Mouse (Mus musculus): ENCODE measurements around the gene Slc34a2.

Slc34a2 gene

GRCm38 (mm10) chr5:53025276-53025973, 12.5 kb upstream of the Slc34a2 start:
- DNase-seq (ENCODE audit: low read depth) = no peak

GRCm38 (mm10) chr5:53031346-53031745, 6.5 kb upstream of the Slc34a2 start:
- DNase-seq (ENCODE audit: low read depth) = no peak

GRCm38 (mm10) chr5:53042034-53042748, 4.3 kb downstream of the Slc34a2 start:
- no peak for DNase-seq (ENCODE audit: low read depth)

- no peak for DNase-seq (ENCODE audit: low read depth)
Observed at GRCm38 (mm10) chr5:53042771-53043371, 5.0 kb downstream of the Slc34a2 start.

GRCm38 (mm10) chr5:53043716-53044115, 5.8 kb downstream of the Slc34a2 start:
- no peak for DNase-seq (ENCODE audit: low read depth)

- DNase-seq (ENCODE audit: low read depth) = no peak
Observed at GRCm38 (mm10) chr5:53047951-53048350, 10.1 kb downstream of the Slc34a2 start.

GRCm38 (mm10) chr5:53048599-53048998, 10.7 kb downstream of the Slc34a2 start:
- DNase-seq (ENCODE audit: low read depth) = no peak

- no peak for DNase-seq (ENCODE audit: low read depth)
Observed at GRCm38 (mm10) chr5:53049046-53049445, 11.2 kb downstream of the Slc34a2 start.

GRCm38 (mm10) chr5:53050963-53051362, 13.1 kb downstream of the Slc34a2 start:
- no peak for DNase-seq (ENCODE audit: low read depth)

GRCm38 (mm10) chr5:53053246-53053645, 15.4 kb downstream of the Slc34a2 start:
- DNase-seq (ENCODE audit: low read depth) = no peak

GRCm38 (mm10) chr5:53061532-53062130, 23.8 kb downstream of the Slc34a2 start:
- DNase-seq (ENCODE audit: low read depth) = no peak

- DNase-seq (ENCODE audit: low read depth) = no peak
Observed at GRCm38 (mm10) chr5:53074553-53074952, 36.7 kb downstream of the Slc34a2 start.

- DNase-seq (ENCODE audit: low read depth) = no peak
Observed at GRCm38 (mm10) chr5:53078453-53078852, 40.6 kb downstream of the Slc34a2 start.

GRCm38 (mm10) chr5:53087452-53087851, 49.6 kb downstream of the Slc34a2 start:
- no peak for DNase-seq (ENCODE audit: low read depth)

- DNase-seq (ENCODE audit: low read depth) = no peak
Observed at GRCm38 (mm10) chr5:53091331-53091730, 53.5 kb downstream of the Slc34a2 start.

- DNase-seq (ENCODE audit: low read depth) = no peak
Observed at GRCm38 (mm10) chr5:53101848-53102473, 64.1 kb downstream of the Slc34a2 start.

- no peak for DNase-seq (ENCODE audit: low read depth)
Observed at GRCm38 (mm10) chr5:53104177-53104855, 66.4 kb downstream of the Slc34a2 start.

GRCm38 (mm10) chr5:53105716-53106115, 67.8 kb downstream of the Slc34a2 start:
- no peak for DNase-seq (ENCODE audit: low read depth)

- DNase-seq (ENCODE audit: low read depth) = no peak
Observed at GRCm38 (mm10) chr5:53106125-53106524, 68.2 kb downstream of the Slc34a2 start.

- DNase-seq (ENCODE audit: low read depth) = no peak
Observed at GRCm38 (mm10) chr5:53106731-53107130, 68.8 kb downstream of the Slc34a2 start.

GRCm38 (mm10) chr5:53108026-53108425, 70.1 kb downstream of the Slc34a2 start:
- no peak for DNase-seq (ENCODE audit: low read depth)

GRCm38 (mm10) chr5:53108668-53109067, 70.8 kb downstream of the Slc34a2 start:
- DNase-seq (ENCODE audit: low read depth) = no peak

Measured in induced T-regulatory cell, adult 2 months (primary cell).